Mouse (Mus musculus) ZHBTc4 (cell line): ENCODE results near the gene Pcgf2.
"Not testable (repeated sequence)": the region's sequence is repeated elsewhere in the genome, so short reads cannot be mapped to it uniquely, and the experiment has no call there.

Experiments
- DNase-seq: peaks from one replicate; pipeline ENCODE4 v3.0.0-alpha.2; 2011; ENCODE audit warnings: low read depth, low spot score

Gene Pcgf2

GRCm38 (mm10) chr11:97700003-97700745, at the start of gene Pcgf2:
Gene Pcgf2, minus strand, starts transcription at chr11:97700497.
- DNase-seq, result peak; percentile 69

- no peak for DNase-seq
Observed at GRCm38 (mm10) chr11:97748496-97748895, 48.2 kb upstream of the Pcgf2 start.

GRCm38 (mm10) chr11:97747773-97748172, 47.5 kb upstream of the Pcgf2 start:
- DNase-seq, result no peak

- no peak for DNase-seq
Observed at GRCm38 (mm10) chr11:97745331-97745721, 45.0 kb upstream of the Pcgf2 start.

GRCm38 (mm10) chr11:97744718-97745330, 44.5 kb upstream of the Pcgf2 start:
- DNase-seq, result peak; percentile 100

GRCm38 (mm10) chr11:97744063-97744717, 43.9 kb upstream of the Pcgf2 start, which contains the start of gene Pip4k2b:
Gene Pip4k2b, minus strand, starts transcription at chr11:97744704.
- DNase-seq, result peak; percentile 61

- no peak for DNase-seq
Observed at GRCm38 (mm10) chr11:97743423-97743822, 43.1 kb upstream of the Pcgf2 start.

- no peak for DNase-seq
Observed at GRCm38 (mm10) chr11:97742591-97742990, 42.3 kb upstream of the Pcgf2 start.

- no peak for DNase-seq
Observed at GRCm38 (mm10) chr11:97742157-97742556, 41.9 kb upstream of the Pcgf2 start.

GRCm38 (mm10) chr11:97740190-97740589, 39.9 kb upstream of the Pcgf2 start:
- peak; percentile 59 for DNase-seq

- DNase-seq, result peak; percentile 84
Observed at GRCm38 (mm10) chr11:97739155-97739554, 38.9 kb upstream of the Pcgf2 start.

GRCm38 (mm10) chr11:97738703-97739102, 38.4 kb upstream of the Pcgf2 start:
- peak; percentile 80 for DNase-seq

- no peak for DNase-seq
Observed at GRCm38 (mm10) chr11:97737600-97737999, 37.3 kb upstream of the Pcgf2 start.

- DNase-seq, result no peak
Observed at GRCm38 (mm10) chr11:97736645-97737044, 36.3 kb upstream of the Pcgf2 start.

GRCm38 (mm10) chr11:97734810-97735209, 34.5 kb upstream of the Pcgf2 start:
- DNase-seq, result not testable (repeated sequence)

GRCm38 (mm10) chr11:97733689-97734088, 33.4 kb upstream of the Pcgf2 start:
- DNase-seq, result no peak

- no peak for DNase-seq
Observed at GRCm38 (mm10) chr11:97728730-97729129, 28.4 kb upstream of the Pcgf2 start.

- DNase-seq, result no peak
Observed at GRCm38 (mm10) chr11:97728311-97728710, 28.0 kb upstream of the Pcgf2 start.

GRCm38 (mm10) chr11:97723709-97724108, 23.4 kb upstream of the Pcgf2 start:
- no peak for DNase-seq

GRCm38 (mm10) chr11:97721338-97721737, 21.0 kb upstream of the Pcgf2 start:
- no peak for DNase-seq

- no peak for DNase-seq
Observed at GRCm38 (mm10) chr11:97719041-97719440, 18.7 kb upstream of the Pcgf2 start.

GRCm38 (mm10) chr11:97718281-97718860, 18.1 kb upstream of the Pcgf2 start:
- DNase-seq, result no peak
